Mouse (Mus musculus) lung, postnatal 0 days (tissue): ENCODE results near the gene Krt10.

Source experiments
- CTCF ChIP-seq: IDR thresholded peaks from 2 replicates; pipeline ENCODE4 v1.5.1; 2016; ENCODE audit warnings: antibody characterized with exemption, mild to moderate bottlenecking
- EP300 ChIP-seq: IDR thresholded peaks from 2 replicates; pipeline ENCODE4 v1.6.1; 2016; ENCODE audit warnings: antibody characterized with exemption, mild to moderate bottlenecking, control low read depth

GRCm38 (mm10) chr11:99391375-99391774 lies 2.2 kb upstream of the Krt10 start:
- TF ChIP-seq CTCF (no peak), EP300 (no peak)
